Mouse (Mus musculus) hindbrain, postnatal 0 days (tissue): ENCODE measurements around the gene Gng12. TPM values are rescaled to one million over a fixed set of nuclear protein-coding genes. Genes with fewer than 3 reads are reported as not detected.
"Not testable (repeated sequence)": the region's sequence is repeated elsewhere in the genome, so short reads cannot be mapped to it uniquely, and the experiment has no call there.

ENCODE experiments used
- ATAC-seq: fragments of 200-750 bp; cut with Nextera tagmentation; 2 replicates; pipeline ENCODE4 v1.8.0; 2017; ENCODE audit warnings: mild to moderate bottlenecking, moderate TSS enrichment, moderate library complexity
- DNase-seq: peaks from one replicate; pipeline ENCODE4 v3.0.0-alpha.2; 2015; ENCODE audit warnings: low spot score
- H3K27ac ChIP-seq: fragments of 300-500 bp; sonication (generic); 2 replicates; pipeline ENCODE4 v1.5.1; 2014; ENCODE audit warnings: mild to moderate bottlenecking
- H3K27me3 ChIP-seq: fragments of 300-500 bp; sonication (generic); 2 replicates; pipeline ENCODE4 v1.6.1; 2014; ENCODE audit warnings: low read length, mixed read lengths; ENCODE audit not compliant: insufficient read depth
- H3K36me3 ChIP-seq: fragments of 300-500 bp; sonication (generic); 2 replicates; pipeline ENCODE4 v1.6.1; 2014; ENCODE audit warnings: low read length, mixed read lengths; ENCODE audit not compliant: insufficient read depth
- H3K4me1 ChIP-seq: fragments of 300-500 bp; sonication (generic); 2 replicates; pipeline ENCODE4 v1.6.1; 2014; ENCODE audit warnings: antibody characterized with exemption, low read length, mixed read lengths; ENCODE audit not compliant: insufficient read depth
- H3K4me2 ChIP-seq: fragments of 300-500 bp; sonication (generic); 2 replicates; pipeline ENCODE4 v1.6.1; 2014; ENCODE audit warnings: low read depth, mild to moderate bottlenecking, low read length, moderate library complexity, mixed read lengths
- H3K4me3 ChIP-seq: fragments of 300-500 bp; sonication (generic); 2 replicates; pipeline ENCODE4 v1.5.1; 2014; ENCODE audit warnings: low read length
- H3K9ac ChIP-seq: fragments of 300-500 bp; sonication (generic); replicated peaks from 2 replicates; pipeline ENCODE4 v1.6.1; 2014; ENCODE audit warnings: mild to moderate bottlenecking, low read length, moderate library complexity, mixed read lengths
- H3K9me3 ChIP-seq: fragments of 300-500 bp; sonication (generic); 2 replicates; pipeline ENCODE4 v1.6.1; 2016; ENCODE audit warnings: low read length, mixed read lengths
- CTCF ChIP-seq: IDR thresholded peaks from 2 replicates; pipeline ENCODE4 v1.5.1; 2016; ENCODE audit warnings: antibody characterized with exemption, control low read depth, low read depth
- WGBS: fragments of 180-500 bp; shearing (Covaris S2); extraction: QIAGEN DNeasy Blood & Tissue Kit; methylation state at CpG from one replicate; pipeline ENCODE4 v1.1.7; 2014; 5-methylcytosine and 5-hydroxymethylcytosine counted together
- polyA plus RNA-seq: library from polyadenylated mRNA; unstranded; fragments of >200 nt; fragmentation: Nextera tagmentation; extraction: Ambion mirVana; gene quantifications from 2 replicates; pipeline ENCODE4 v1.2.1, GENCODE M21; 2015
- total RNA-seq: library from RNA; depleted of rRNA; stranded (reverse); fragments of >200 nt; gene quantifications from 2 replicates; pipeline ENCODE4 v1.2.3, GENCODE M21; 2014; rRNA removed

Gene Gng12
- total RNA-seq = 43.5 and 55.2 TPM in 2 replicates
- 91.4 and 102 TPM in 2 replicates for polyA plus RNA-seq

GRCm38 (mm10) chr6:66896119-66896920 lies at the start of gene Gng12:
Gene Gng12, plus strand, starts transcription at chr6:66896397.
- no peaks in the 10 kb centered on the region for H3K27me3 ChIP-seq
- no peaks in the 10 kb centered on the region for H3K9me3 ChIP-seq
- peak within 1 kb of the TSS; percentile 60 for H3K4me2 ChIP-seq
- H3K9ac ChIP-seq = peak within 1 kb of the TSS; percentile 83
- no peaks in the 10 kb centered on the region for H3K36me3 ChIP-seq
- DNase-seq (peak; percentile 80), ATAC-seq (peak; percentile 93)
- peak within 1 kb of the TSS; percentile 74 for H3K27ac ChIP-seq
- H3K4me1 ChIP-seq = no peaks in the 10 kb centered on the region
- H3K4me3 ChIP-seq = peak within 1 kb of the TSS; percentile 73
- 1% methylated on average over 72 of the region's 98 CpGs for WGBS
- TF ChIP-seq CTCF = peak; percentile 17; the same call in 1 of the 2 replicates

- DNase-seq (no peak), ATAC-seq (no peak)
- Histone ChIP-seq H3K27me3 (no peaks in the 10 kb centered on the region), H3K9me3 (no peaks in the 10 kb centered on the region), H3K36me3 (no peaks in the 10 kb centered on the region), H3K27ac (no peak overlapping the region), H3K4me2 (no peak overlapping the region), H3K9ac (no peak overlapping the region), H3K4me1 (no peaks in the 10 kb centered on the region), H3K4me3 (no peak overlapping the region)
- no peak for TF ChIP-seq CTCF
- WGBS = 40% methylated on average over 4 of the region's 4 CpGs
These were observed 47.3 kb upstream of the Gng12 start for GRCm38 (mm10) chr6:66848936-66849335.

- ATAC-seq (no peak), DNase-seq (no peak)
- no peaks in the 10 kb centered on the region for H3K9me3 ChIP-seq
- no peak overlapping the region for H3K4me2 ChIP-seq
- no peak overlapping the region for H3K27ac ChIP-seq
- no peaks in the 10 kb centered on the region for H3K36me3 ChIP-seq
- H3K4me3 ChIP-seq = no peak overlapping the region
- H3K4me1 ChIP-seq = no peaks in the 10 kb centered on the region
- no peak overlapping the region for H3K9ac ChIP-seq
- TF ChIP-seq CTCF = no peak
- H3K27me3 ChIP-seq = no peaks in the 10 kb centered on the region
These were observed 40.0 kb upstream of the Gng12 start for GRCm38 (mm10) chr6:66856236-66856635.

- DNase-seq = no peak
- no peaks in the 10 kb centered on the region for H3K36me3 ChIP-seq
- no peaks in the 10 kb centered on the region for H3K27me3 ChIP-seq
- no peak for TF ChIP-seq CTCF
- 89% methylated on average over 1 of the region's 1 CpGs for WGBS
- no peak overlapping the region for H3K4me2 ChIP-seq
- H3K4me1 ChIP-seq = no peaks in the 10 kb centered on the region
- no peak for ATAC-seq
- no peak overlapping the region for H3K27ac ChIP-seq
- no peak overlapping the region for H3K4me3 ChIP-seq
- H3K9me3 ChIP-seq = no peaks in the 10 kb centered on the region
- no peak overlapping the region for H3K9ac ChIP-seq
These were observed 37.8 kb upstream of the Gng12 start for GRCm38 (mm10) chr6:66858356-66858755.

GRCm38 (mm10) chr6:66859391-66859790 lies 36.8 kb upstream of the Gng12 start:
- Histone ChIP-seq H3K4me2 (no peak overlapping the region), H3K4me3 (no peak overlapping the region), H3K27me3 (no peaks in the 10 kb centered on the region), H3K36me3 (no peaks in the 10 kb centered on the region), H3K9me3 (no peaks in the 10 kb centered on the region), H3K9ac (no peak overlapping the region), H3K27ac (no peak overlapping the region), H3K4me1 (no peaks in the 10 kb centered on the region)
- TF ChIP-seq CTCF = no peak
- no peak for DNase-seq
- ATAC-seq = no peak

- DNase-seq (no peak), ATAC-seq (no peak)
- H3K36me3 ChIP-seq = no peaks in the 10 kb centered on the region
- H3K4me2 ChIP-seq = no peak overlapping the region
- no peak overlapping the region for H3K4me3 ChIP-seq
- no peaks in the 10 kb centered on the region for H3K9me3 ChIP-seq
- H3K27ac ChIP-seq = no peak overlapping the region
- 87% methylated on average over 2 of the region's 2 CpGs for WGBS
- no peaks in the 10 kb centered on the region for H3K4me1 ChIP-seq
- no peaks in the 10 kb centered on the region for H3K27me3 ChIP-seq
- no peak for TF ChIP-seq CTCF
- no peak overlapping the region for H3K9ac ChIP-seq
These were observed 31.7 kb upstream of the Gng12 start for GRCm38 (mm10) chr6:66864463-66864862.

- Histone ChIP-seq H3K9me3 (no peaks in the 10 kb centered on the region), H3K36me3 (no peaks in the 10 kb centered on the region), H3K27me3 (no peaks in the 10 kb centered on the region), H3K4me1 (no peaks in the 10 kb centered on the region), H3K9ac (no peak overlapping the region), H3K4me3 (no peak overlapping the region), H3K27ac (no peak overlapping the region), H3K4me2 (no peak overlapping the region)
- ATAC-seq (no peak), DNase-seq (no peak)
- 97% methylated on average over 1 of the region's 1 CpGs for WGBS
- TF ChIP-seq CTCF = no peak
These were observed 29.9 kb upstream of the Gng12 start for GRCm38 (mm10) chr6:66866295-66866694.

GRCm38 (mm10) chr6:66877048-66877447 lies 19.1 kb upstream of the Gng12 start:
- ATAC-seq, H3K27ac ChIP-seq, H3K27me3 ChIP-seq, H3K36me3 ChIP-seq, H3K4me3 ChIP-seq, H3K4me2 ChIP-seq, H3K9me3 ChIP-seq, H3K9ac ChIP-seq, DNase-seq, H3K4me1 ChIP-seq: not testable (repeated sequence)
- 93% methylated on average over 9 of the region's 13 CpGs for WGBS
